Mouse (Mus musculus) midbrain, embryonic 16.5 days (tissue): ENCODE measurements around the gene Plcxd1. TPM values are rescaled to one million over a fixed set of nuclear protein-coding genes. Genes with fewer than 3 reads are reported as not detected.
"Not testable (repeated sequence)": the region's sequence is repeated elsewhere in the genome, so short reads cannot be mapped to it uniquely, and the experiment has no call there.

ENCODE experiments used
- ATAC-seq: fragments of 200-750 bp; cut with Nextera tagmentation; 2 replicates; pipeline ENCODE4 v1.8.0; 2017; ENCODE audit warnings: moderate TSS enrichment
- H3K27ac ChIP-seq: fragments of 300-500 bp; sonication (generic); 2 replicates; pipeline ENCODE4 v1.5.1; 2014; ENCODE audit warnings: mild to moderate bottlenecking, low read length, mixed read lengths
- H3K27me3 ChIP-seq: fragments of 300-500 bp; sonication (generic); 2 replicates; pipeline ENCODE4 v1.6.1; 2014; ENCODE audit warnings: low read depth, low read length, mixed read lengths; ENCODE audit not compliant: control insufficient read depth, insufficient read depth
- H3K36me3 ChIP-seq: fragments of 300-500 bp; sonication (generic); 2 replicates; pipeline ENCODE4 v1.6.1; 2014; ENCODE audit warnings: mild to moderate bottlenecking, low read length, moderate library complexity, mixed read lengths; ENCODE audit not compliant: control insufficient read depth, insufficient read depth
- H3K4me1 ChIP-seq: fragments of 300-500 bp; sonication (generic); 2 replicates; pipeline ENCODE4 v1.6.1; 2014; ENCODE audit warnings: mild to moderate bottlenecking, low read length, mixed read lengths; ENCODE audit not compliant: control insufficient read depth, insufficient read depth
- H3K4me2 ChIP-seq: fragments of 300-500 bp; sonication (generic); 2 replicates; pipeline ENCODE4 v1.6.1; 2014; ENCODE audit warnings: mild to moderate bottlenecking, low read length, mixed read lengths
- H3K4me3 ChIP-seq: fragments of 300-500 bp; sonication (generic); 2 replicates; pipeline ENCODE4 v1.5.1; 2014; ENCODE audit warnings: low read depth, mild to moderate bottlenecking, low read length, moderate library complexity, mixed read lengths
- H3K9ac ChIP-seq: fragments of 300-500 bp; sonication (generic); 2 replicates; pipeline ENCODE4 v1.6.1; 2014; ENCODE audit warnings: low read depth, low read length, mixed read lengths
- H3K9me3 ChIP-seq: fragments of 300-500 bp; sonication (generic); replicated peaks from 2 replicates; pipeline ENCODE4 v1.6.1; 2014; ENCODE audit warnings: mild to moderate bottlenecking, low read length, mixed read lengths; ENCODE audit not compliant: control insufficient read depth, poor library complexity, severe bottlenecking
- WGBS: fragments of 180-500 bp; shearing (Covaris S2); extraction: QIAGEN DNeasy Blood & Tissue Kit; methylation state at CpG from one replicate; pipeline ENCODE4 v1.1.7; 2014; 5-methylcytosine and 5-hydroxymethylcytosine counted together
- polyA plus RNA-seq: library from polyadenylated mRNA; unstranded; fragments of >200 nt; fragmentation: Nextera tagmentation; extraction: Ambion mirVana; gene quantifications from 2 replicates; pipeline ENCODE4 v1.2.1, GENCODE M21; 2015

Gene Plcxd1
- polyA plus RNA-seq, 1 experiment from 2014 or later, result 9.2 TPM

- Histone ChIP-seq H3K27ac (no peak overlapping the region), H3K9me3 (no peaks in the 10 kb centered on the region), H3K27me3 (no peaks in the 10 kb centered on the region), H3K4me1 (peaks cover 21% of the 10 kb centered on the region), H3K4me2 (peak overlapping the region; percentile 90), H3K9ac (peak overlapping the region; percentile 75; the same call in 1 of the 2 replicates), H3K36me3 (peaks cover 32% of the 10 kb centered on the region), H3K4me3 (peak overlapping the region; percentile 69)
- WGBS, result 96% methylated on average over 26 of the region's 26 CpGs
- ATAC-seq, result no peak
These were observed 6.5 kb downstream of the Plcxd1 start for GRCm38 (mm10) chr5:110106140-110106871.

- 15% methylated on average over 41 of the region's 41 CpGs for WGBS
- peak overlapping the region; percentile 75 for H3K9ac ChIP-seq
- peak; percentile 29 for ATAC-seq
- H3K4me2 ChIP-seq, result peak overlapping the region; percentile 90
- H3K4me1 ChIP-seq, result peaks cover 17% of the 10 kb centered on the region
- no peaks in the 10 kb centered on the region for H3K9me3 ChIP-seq
- no peaks in the 10 kb centered on the region for H3K27me3 ChIP-seq
- peak overlapping the region; percentile 69 for H3K4me3 ChIP-seq
- H3K36me3 ChIP-seq, result peaks cover 32% of the 10 kb centered on the region
- H3K27ac ChIP-seq, result peak overlapping the region; percentile 97
These were observed 7.3 kb downstream of the Plcxd1 start for GRCm38 (mm10) chr5:110106901-110107564.

GRCm38 (mm10) chr5:110107581-110108304 lies 8.0 kb downstream of the Plcxd1 start, which contains the start of gene Gtpbp6:
Gene Gtpbp6, minus strand, starts transcription at chr5:110108197.
- Histone ChIP-seq H3K9ac (peak within 1 kb of the TSS; percentile 75), H3K27ac (peak within 1 kb of the TSS; percentile 97), H3K4me3 (peak within 1 kb of the TSS; percentile 69), H3K4me2 (peak within 1 kb of the TSS; percentile 90), H3K9me3 (no peaks in the 10 kb centered on the region), H3K36me3 (peaks cover 33% of the 10 kb centered on the region), H3K27me3 (no peaks in the 10 kb centered on the region), H3K4me1 (peaks cover 15% of the 10 kb centered on the region)
- under 1% methylated on average over 70 of the region's 71 CpGs for WGBS
- ATAC-seq, result peak; percentile 77

- Histone ChIP-seq H3K27ac (peak overlapping the region; percentile 97), H3K36me3 (peaks cover 33% of the 10 kb centered on the region), H3K27me3 (no peaks in the 10 kb centered on the region), H3K4me1 (peaks cover 15% of the 10 kb centered on the region), H3K4me2 (peak overlapping the region; percentile 90), H3K4me3 (peak overlapping the region; percentile 69), H3K9me3 (no peaks in the 10 kb centered on the region), H3K9ac (no peak overlapping the region)
- WGBS, result under 1% methylated on average over 7 of the region's 7 CpGs
- no peak for ATAC-seq
These were observed 8.5 kb downstream of the Plcxd1 start for GRCm38 (mm10) chr5:110108305-110108628.

- Histone ChIP-seq H3K9ac (peak within 1 kb of the TSS; percentile 86), H3K27me3 (no peaks in the 10 kb centered on the region), H3K4me2 (peak within 1 kb of the TSS; percentile 87), H3K9me3 (no peaks in the 10 kb centered on the region), H3K4me1 (peaks cover 15% of the 10 kb centered on the region), H3K27ac (peak within 1 kb of the TSS; percentile 96), H3K4me3 (peak within 1 kb of the TSS; percentile 69), H3K36me3 (peaks cover 28% of the 10 kb centered on the region)
- peak; percentile 66 for ATAC-seq
- WGBS, result under 1% methylated on average over 12 of the region's 12 CpGs
These were observed 10.2 kb downstream of the Plcxd1 start, which contains the start of gene Zfp605 for GRCm38 (mm10) chr5:110109991-110110441. Gene Zfp605, plus strand, starts transcription at chr5:110110092.

- WGBS, result 87% methylated on average over 3 of the region's 3 CpGs
- H3K36me3 ChIP-seq, result peaks cover 42% of the 10 kb centered on the region
- H3K27me3 ChIP-seq, ATAC-seq, H3K4me3 ChIP-seq, H3K9me3 ChIP-seq, H3K27ac ChIP-seq, H3K4me2 ChIP-seq, H3K4me1 ChIP-seq, H3K9ac ChIP-seq: not testable (repeated sequence)
These were observed 22.6 kb downstream of the Plcxd1 start for GRCm38 (mm10) chr5:110122380-110122779.

GRCm38 (mm10) chr5:110135293-110136086 lies 35.7 kb downstream of the Plcxd1 start, which contains the start of gene Chfr:
Gene Chfr, plus strand, starts transcription at chr5:110135842.
- Histone ChIP-seq H3K4me3 (peak within 1 kb of the TSS; percentile 74), H3K9ac (peak within 1 kb of the TSS; percentile 83), H3K9me3 (0 out of 2 replicates have a peak, but pooled peaks cover under 1% of the 10 kb centered on the region), H3K36me3 (peaks cover 4% of the 10 kb centered on the region), H3K27ac (peak within 1 kb of the TSS; percentile 80), H3K4me1 (peaks cover 14% of the 10 kb centered on the region), H3K27me3 (no peaks in the 10 kb centered on the region), H3K4me2 (peak within 1 kb of the TSS; percentile 72)
- WGBS, result 4% methylated on average over 46 of the region's 46 CpGs
- peak; percentile 99 for ATAC-seq

GRCm38 (mm10) chr5:110136087-110136464 lies 36.3 kb downstream of the Plcxd1 start:
- no peaks in the 10 kb centered on the region for H3K27me3 ChIP-seq
- H3K4me2 ChIP-seq, result peak overlapping the region; percentile 72
- H3K9ac ChIP-seq, result peak overlapping the region; percentile 83
- 5% methylated on average over 18 of the region's 18 CpGs for WGBS
- no peaks in the 10 kb centered on the region for H3K36me3 ChIP-seq
- ATAC-seq, result peak; percentile 63
- peak overlapping the region; percentile 74 for H3K4me3 ChIP-seq
- H3K9me3 ChIP-seq, result no peaks in the 10 kb centered on the region
- H3K4me1 ChIP-seq, result peaks cover 14% of the 10 kb centered on the region
- peak overlapping the region; percentile 80 for H3K27ac ChIP-seq
